Mouse (Mus musculus): ENCODE results near the gene H2-T22. TPM values are rescaled to one million over a fixed set of nuclear protein-coding genes. Genes with fewer than 3 reads are reported as not detected.
A peak's percentile ranks its signal among the peaks of the same experiment; 100 is the strongest.
"Not testable (repeated sequence)": the region's sequence is repeated elsewhere in the genome, so short reads cannot be mapped to it uniquely, and the experiment has no call there.

Gene H2-T22
- polyA plus RNA-seq (2015; fragmentation: Nextera tagmentation; extraction: Ambion mirVana), result 5.3 and 6.2 TPM in 2 replicates

DNA sequence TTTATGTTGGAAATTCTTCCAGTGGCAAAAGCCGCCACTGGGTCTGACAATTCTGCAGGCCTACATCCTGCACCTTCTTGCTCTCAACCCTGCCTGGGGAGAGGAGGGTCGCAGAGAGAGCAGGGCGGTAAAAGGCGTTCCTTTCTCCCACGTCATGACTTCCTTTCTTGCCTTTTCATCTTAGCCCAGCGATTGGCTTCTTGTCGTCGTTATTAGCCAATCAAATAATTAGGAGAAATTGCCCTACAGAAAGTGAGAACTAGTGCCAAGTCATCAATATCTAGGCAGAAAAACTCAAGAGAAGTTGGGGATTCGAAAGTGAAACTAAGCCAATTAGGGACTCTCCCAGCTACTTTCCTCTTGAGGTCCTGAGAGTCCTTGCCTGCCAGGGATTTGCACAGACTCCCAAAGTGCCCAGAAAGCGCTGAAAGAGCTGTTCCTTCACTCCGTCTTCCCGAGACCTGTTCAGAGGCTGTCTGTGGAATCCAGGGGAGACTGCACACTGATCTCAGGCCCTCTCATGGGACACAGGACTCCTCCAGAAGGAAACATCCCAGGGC is at the start of gene H2-T22, which contains the start of gene Gm6034:
TSS of gene H2-T22 (minus strand) at position 138 of the 560 bp plus-strand sequence.
TSS of gene Gm6034 (plus strand) at position 352 of the 560 bp plus-strand sequence.
- H3K9me3 ChIP-seq (replicated peaks; ENCODE audit: control insufficient read depth, low read length, poor library complexity, severe bottlenecking); H3K36me3 ChIP-seq (ENCODE audit: control insufficient read depth, insufficient read depth, low read length); H3K27ac ChIP-seq (ENCODE audit: low read length); H3K4me1 ChIP-seq (ENCODE audit: control insufficient read depth, insufficient read depth, low read length); H3K27me3 ChIP-seq (ENCODE audit: control insufficient read depth, insufficient read depth, low read depth, low read length): not testable (repeated sequence)
- Histone ChIP-seq H3K9ac (ENCODE audit: low read depth, low read length) (peak within 1 kb of the TSS; percentile 42; the same call in 1 of the 2 replicates), H3K4me2 (ENCODE audit: low read length) (peak within 1 kb of the TSS; percentile 66), H3K4me3 (ENCODE audit: low read depth, low read length) (peak within 1 kb of the TSS; percentile 37)
- ATAC-seq, result peak; percentile 94
- under 1% methylated on average over 12 of the region's 12 CpGs for WGBS

DNA sequence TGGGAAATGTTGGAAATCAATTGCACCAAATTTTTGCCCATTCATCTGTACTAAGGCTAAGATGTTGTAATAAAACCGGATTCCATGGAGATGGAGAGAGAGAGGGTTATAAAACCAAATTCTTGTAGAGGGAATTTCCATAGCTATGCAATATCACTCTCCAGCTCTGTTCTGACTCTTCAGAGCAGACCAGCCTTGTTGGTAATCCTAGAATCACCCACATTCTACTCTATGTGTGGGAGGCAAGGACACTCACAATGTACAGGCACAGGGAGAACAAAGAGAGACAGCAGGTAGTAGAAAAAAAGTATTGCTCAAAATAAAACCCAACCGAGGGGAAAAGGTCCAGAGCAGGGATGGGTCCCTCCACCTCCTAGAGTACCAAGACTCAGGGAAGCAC is 49.4 kb upstream of the H2-T22 start:
- H3K9me3 ChIP-seq (replicated peaks; ENCODE audit: control insufficient read depth, low read length, poor library complexity, severe bottlenecking); H3K4me1 ChIP-seq (ENCODE audit: control insufficient read depth, insufficient read depth, low read length); H3K36me3 ChIP-seq (ENCODE audit: control insufficient read depth, insufficient read depth, low read length); H3K4me2 ChIP-seq (ENCODE audit: low read length); H3K27me3 ChIP-seq (ENCODE audit: control insufficient read depth, insufficient read depth, low read depth, low read length); H3K9ac ChIP-seq (ENCODE audit: low read depth, low read length); H3K27ac ChIP-seq (ENCODE audit: low read length); H3K4me3 ChIP-seq (ENCODE audit: low read depth, low read length); ATAC-seq: not testable (repeated sequence)
- WGBS, result no CpG with 5 or more reads among the region's 2 CpGs

GRCm38 (mm10) chr17:36085976-36086375 is 43.4 kb upstream of the H2-T22 start:
- H3K27ac ChIP-seq (ENCODE audit: low read length); H3K4me2 ChIP-seq (ENCODE audit: low read length); H3K4me1 ChIP-seq (ENCODE audit: control insufficient read depth, insufficient read depth, low read length); H3K36me3 ChIP-seq (ENCODE audit: control insufficient read depth, insufficient read depth, low read length); ATAC-seq; H3K9ac ChIP-seq (ENCODE audit: low read depth, low read length); H3K27me3 ChIP-seq (ENCODE audit: control insufficient read depth, insufficient read depth, low read depth, low read length); H3K9me3 ChIP-seq (replicated peaks; ENCODE audit: control insufficient read depth, low read length, poor library complexity, severe bottlenecking); H3K4me3 ChIP-seq (ENCODE audit: low read depth, low read length): not testable (repeated sequence)
- 71% methylated on average over 1 of the region's 1 CpGs for WGBS

DNA sequence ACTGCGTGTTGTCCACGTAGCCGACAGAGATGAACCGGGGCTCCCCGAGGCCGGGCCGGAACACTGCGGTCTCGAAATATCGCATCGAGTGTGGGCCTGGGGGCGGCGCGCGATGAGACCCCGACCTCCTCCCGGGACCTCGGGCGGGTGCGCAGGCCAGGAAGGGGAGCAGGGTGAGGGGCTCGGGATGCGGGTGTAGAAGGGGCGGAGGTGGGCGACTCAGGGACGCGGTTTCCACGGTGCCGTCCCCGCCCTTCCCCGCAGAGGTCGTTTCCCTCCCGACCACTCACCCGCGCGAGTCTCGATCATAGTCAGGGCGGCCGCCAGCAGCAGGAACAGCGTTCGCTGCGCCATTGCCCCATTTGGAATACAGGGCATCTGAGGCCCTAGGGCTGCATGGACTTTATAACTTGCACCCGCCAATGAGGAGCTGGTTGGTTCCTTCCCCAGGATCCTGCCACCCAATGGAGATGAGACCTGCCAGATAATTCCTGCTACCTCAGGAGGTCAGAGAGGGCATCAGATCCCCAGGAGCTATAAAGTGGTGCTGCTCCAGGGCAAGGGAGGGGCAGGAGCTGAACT is 41.4 kb upstream of the H2-T22 start:
- H3K4me1 ChIP-seq (ENCODE audit: control insufficient read depth, insufficient read depth, low read length), result 0 out of 2 replicates have a peak, but pooled peaks cover 3% of the 10 kb centered on the region
- ATAC-seq, result peak; percentile 77
- peak overlapping the region; percentile 56 for H3K4me3 ChIP-seq (ENCODE audit: low read depth, low read length)
- peak overlapping the region; percentile 98 for H3K4me2 ChIP-seq (ENCODE audit: low read length)
- H3K36me3 ChIP-seq (ENCODE audit: control insufficient read depth, insufficient read depth, low read length), result no peaks in the 10 kb centered on the region
- H3K27me3 ChIP-seq (ENCODE audit: control insufficient read depth, insufficient read depth, low read depth, low read length), result peaks cover 4% of the 10 kb centered on the region
- no peak overlapping the region for H3K27ac ChIP-seq (ENCODE audit: low read length)
- WGBS, result under 1% methylated on average over 42 of the region's 42 CpGs
- H3K9ac ChIP-seq (ENCODE audit: low read depth, low read length), result peak overlapping the region; percentile 66
- no peaks in the 10 kb centered on the region for H3K9me3 ChIP-seq (replicated peaks; ENCODE audit: control insufficient read depth, low read length, poor library complexity, severe bottlenecking)

- Histone ChIP-seq H3K9ac (ENCODE audit: low read depth, low read length) (peak overlapping the region; percentile 66), H3K27ac (ENCODE audit: low read length) (no peak overlapping the region), H3K9me3 (replicated peaks; ENCODE audit: control insufficient read depth, low read length, poor library complexity, severe bottlenecking) (no peaks in the 10 kb centered on the region), H3K27me3 (ENCODE audit: control insufficient read depth, insufficient read depth, low read depth, low read length) (peaks cover 4% of the 10 kb centered on the region), H3K4me2 (ENCODE audit: low read length) (peak overlapping the region; percentile 98), H3K36me3 (ENCODE audit: control insufficient read depth, insufficient read depth, low read length) (no peaks in the 10 kb centered on the region), H3K4me1 (ENCODE audit: control insufficient read depth, insufficient read depth, low read length) (0 out of 2 replicates have a peak, but pooled peaks cover 3% of the 10 kb centered on the region), H3K4me3 (ENCODE audit: low read depth, low read length) (peak overlapping the region; percentile 56)
- ATAC-seq, result peak; percentile 84
- WGBS, result under 1% methylated on average over 46 of the region's 46 CpGs
These were observed 40.8 kb upstream of the H2-T22 start for GRCm38 (mm10) chr17:36083266-36083869.

GRCm38 (mm10) chr17:36082519-36083232 is 40.1 kb upstream of the H2-T22 start:
- H3K27me3 ChIP-seq (ENCODE audit: control insufficient read depth, insufficient read depth, low read depth, low read length); H3K27ac ChIP-seq (ENCODE audit: low read length); H3K36me3 ChIP-seq (ENCODE audit: control insufficient read depth, insufficient read depth, low read length); H3K4me1 ChIP-seq (ENCODE audit: control insufficient read depth, insufficient read depth, low read length); H3K9ac ChIP-seq (ENCODE audit: low read depth, low read length); ATAC-seq; H3K9me3 ChIP-seq (replicated peaks; ENCODE audit: control insufficient read depth, low read length, poor library complexity, severe bottlenecking): not testable (repeated sequence)
- WGBS, result 52% methylated on average over 3 of the region's 6 CpGs
- H3K4me3 ChIP-seq (ENCODE audit: low read depth, low read length), result peak overlapping the region; percentile 56
- peak overlapping the region; percentile 98 for H3K4me2 ChIP-seq (ENCODE audit: low read length)

DNA sequence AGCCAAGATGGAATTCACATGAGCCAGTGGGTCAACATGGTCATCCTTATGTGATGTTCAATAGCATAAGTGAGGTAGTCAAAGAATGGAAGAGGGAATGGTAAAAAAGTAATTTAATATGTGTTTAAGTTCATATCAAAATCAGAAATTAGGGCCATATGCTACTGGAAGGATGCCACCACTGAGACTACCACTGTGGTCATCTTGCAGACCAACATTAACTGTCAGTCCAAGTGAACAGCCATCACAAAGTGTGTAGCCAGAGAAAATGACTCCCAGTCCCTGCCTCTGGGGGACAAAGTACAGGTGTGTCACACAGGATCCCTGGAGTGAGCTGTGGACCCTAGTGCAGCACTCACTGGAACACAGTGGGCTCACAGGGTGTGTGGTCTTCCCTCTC is 39.4 kb upstream of the H2-T22 start:
- not testable (repeated sequence) for H3K4me3 ChIP-seq (ENCODE audit: low read depth, low read length); H3K27ac ChIP-seq (ENCODE audit: low read length); H3K4me2 ChIP-seq (ENCODE audit: low read length); H3K27me3 ChIP-seq (ENCODE audit: control insufficient read depth, insufficient read depth, low read depth, low read length); ATAC-seq; H3K9ac ChIP-seq (ENCODE audit: low read depth, low read length); H3K4me1 ChIP-seq (ENCODE audit: control insufficient read depth, insufficient read depth, low read length); H3K36me3 ChIP-seq (ENCODE audit: control insufficient read depth, insufficient read depth, low read length); H3K9me3 ChIP-seq (replicated peaks; ENCODE audit: control insufficient read depth, low read length, poor library complexity, severe bottlenecking)

DNA sequence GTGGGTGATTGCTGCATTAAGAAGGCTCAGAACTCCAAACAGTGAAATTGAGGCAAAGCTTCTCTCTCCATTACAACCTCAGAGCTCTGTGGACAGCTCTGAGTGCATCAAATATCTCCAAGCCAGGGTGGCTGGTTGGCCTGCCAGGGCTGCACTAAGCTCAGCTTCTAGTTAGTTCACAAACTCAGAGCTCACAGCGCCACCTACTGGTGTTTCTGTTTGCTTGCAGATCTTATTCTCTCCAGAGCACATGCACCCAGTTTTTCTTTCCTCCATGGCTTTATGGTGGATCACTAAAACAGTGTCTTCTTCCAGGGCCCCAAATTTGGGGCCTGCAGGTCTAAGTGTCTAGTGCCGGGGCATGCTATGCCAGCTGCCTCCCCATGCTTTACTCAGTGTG is 18.3 kb upstream of the H2-T22 start:
- ATAC-seq, result no peak
- no peaks in the 10 kb centered on the region for H3K4me1 ChIP-seq (ENCODE audit: control insufficient read depth, insufficient read depth, low read length)
- WGBS, result 21% methylated on average over 2 of the region's 2 CpGs
- no peaks in the 10 kb centered on the region for H3K9me3 ChIP-seq (replicated peaks; ENCODE audit: control insufficient read depth, low read length, poor library complexity, severe bottlenecking)
- no peaks in the 10 kb centered on the region for H3K36me3 ChIP-seq (ENCODE audit: control insufficient read depth, insufficient read depth, low read length)
- H3K4me3 ChIP-seq (ENCODE audit: low read depth, low read length), result no peak overlapping the region
- H3K4me2 ChIP-seq (ENCODE audit: low read length), result no peak overlapping the region
- H3K27ac ChIP-seq (ENCODE audit: low read length), result no peak overlapping the region
- no peaks in the 10 kb centered on the region for H3K27me3 ChIP-seq (ENCODE audit: control insufficient read depth, insufficient read depth, low read depth, low read length)
- H3K9ac ChIP-seq (ENCODE audit: low read depth, low read length), result no peak overlapping the region

DNA sequence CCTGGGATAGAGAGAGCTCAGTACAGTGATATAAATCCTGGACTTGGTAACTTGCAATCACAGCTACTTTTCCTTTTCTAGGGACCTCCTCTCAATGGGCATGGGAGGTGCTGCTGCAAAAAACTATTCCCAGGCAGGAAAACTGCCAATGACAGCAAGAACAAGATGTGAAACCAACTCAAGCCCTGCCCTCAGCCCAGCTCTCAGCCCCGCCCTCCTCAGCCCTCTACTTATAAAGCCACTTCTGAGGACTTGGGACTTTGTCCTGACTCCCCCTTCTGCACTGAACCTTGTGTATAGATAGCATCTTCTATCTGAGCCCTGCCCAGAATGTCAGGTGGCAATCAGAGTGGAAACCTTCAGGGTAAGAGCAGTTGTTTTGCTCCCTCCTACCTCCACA is 15.8 kb upstream of the H2-T22 start, which contains the start of gene Gm11127:
TSS of gene Gm11127 (minus strand) at position 10 of the 400 bp plus-strand sequence.
- not testable (repeated sequence) for H3K9ac ChIP-seq (ENCODE audit: low read depth, low read length); H3K36me3 ChIP-seq (ENCODE audit: control insufficient read depth, insufficient read depth, low read length); ATAC-seq; H3K4me2 ChIP-seq (ENCODE audit: low read length); H3K4me1 ChIP-seq (ENCODE audit: control insufficient read depth, insufficient read depth, low read length); H3K27ac ChIP-seq (ENCODE audit: low read length); H3K9me3 ChIP-seq (replicated peaks; ENCODE audit: control insufficient read depth, low read length, poor library complexity, severe bottlenecking); H3K4me3 ChIP-seq (ENCODE audit: low read depth, low read length); H3K27me3 ChIP-seq (ENCODE audit: control insufficient read depth, insufficient read depth, low read depth, low read length)
- WGBS, result 68% methylated on average over 1 of the region's 1 CpGs

All from midbrain, embryonic 16.5 days (tissue).